Mouse (Mus musculus) adrenal gland, adult 2 months (tissue): ENCODE measurements around the gene Nfib. TPM values are rescaled to one million over a fixed set of nuclear protein-coding genes. Genes with fewer than 3 reads are reported as not detected.

Experiments used
- DNase-seq: peaks from one replicate; pipeline ENCODE4 v3.0.0; 2021
- polyA plus RNA-seq: library from polyadenylated mRNA; depleted of rRNA; stranded (reverse); fragments of >200 nt; gene quantifications from 2 replicates; pipeline ENCODE4 v1.2.3, GENCODE M21; 2012
- total RNA-seq, 2 experiments: library from RNA; stranded (reverse); gene quantifications; 2 replicates each; pipeline ENCODE4 v1.2.3; 2021

Gene Nfib
- total and polyA plus RNA-seq, 3 experiments, result 19.6 to 86.3 (median 84.1) TPM

DNA sequence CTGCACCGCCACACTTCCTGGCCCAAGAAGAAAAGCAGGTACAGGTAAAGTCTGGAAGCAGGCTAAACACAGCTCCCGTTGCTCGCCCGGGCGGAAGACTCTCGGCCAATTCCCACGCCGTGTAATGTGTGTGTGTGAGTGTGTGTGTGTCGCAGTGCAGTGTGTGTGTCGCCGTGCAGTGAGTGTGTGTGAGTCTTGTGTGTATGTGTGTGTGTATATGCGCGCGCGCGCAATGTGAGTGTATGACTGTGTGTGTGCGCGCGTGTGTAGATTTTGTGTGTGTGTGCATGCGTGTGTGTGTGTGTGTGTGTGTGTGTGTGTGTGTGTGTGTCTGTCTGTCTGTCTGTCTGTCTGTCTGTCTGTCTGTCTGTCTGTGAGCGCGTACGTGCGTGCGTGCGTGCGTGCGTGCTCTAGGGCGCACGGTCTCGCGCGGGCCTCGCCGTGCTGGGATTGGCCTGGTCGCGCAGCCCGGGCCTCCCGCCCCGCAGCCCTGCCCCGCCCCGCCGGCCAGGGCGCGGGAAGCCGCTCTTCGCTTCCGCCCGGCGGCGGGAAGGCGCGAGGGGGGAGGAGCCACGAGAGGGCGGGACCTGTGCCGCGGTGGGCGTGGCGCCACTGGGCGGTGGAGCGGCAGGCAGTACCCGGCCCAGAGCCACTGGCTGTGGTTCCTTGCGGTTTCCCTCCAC lies 192.7 kb downstream of the Nfib start:
- DNase-seq, result peak; percentile 99

DNA sequence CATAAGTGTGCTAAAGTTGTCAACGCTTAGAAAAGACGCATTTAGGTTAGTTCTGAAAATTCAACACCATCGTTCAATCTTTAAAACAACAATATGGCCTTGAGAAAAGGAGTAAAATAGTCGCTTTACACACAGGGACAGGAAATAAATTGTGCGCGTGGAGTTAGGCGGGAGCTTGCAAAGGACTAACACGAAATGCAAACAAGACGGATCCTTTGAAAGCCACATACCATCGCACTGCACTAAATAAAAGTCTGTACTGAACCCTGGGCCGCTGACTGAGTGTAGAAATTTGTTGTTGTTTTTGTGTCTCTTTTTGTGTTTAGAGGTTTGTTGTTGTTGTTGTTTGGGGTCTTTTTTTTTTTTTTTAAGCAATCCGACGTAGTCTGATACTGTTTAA lies 193.2 kb downstream of the Nfib start:
- DNase-seq, result no peak

DNA sequence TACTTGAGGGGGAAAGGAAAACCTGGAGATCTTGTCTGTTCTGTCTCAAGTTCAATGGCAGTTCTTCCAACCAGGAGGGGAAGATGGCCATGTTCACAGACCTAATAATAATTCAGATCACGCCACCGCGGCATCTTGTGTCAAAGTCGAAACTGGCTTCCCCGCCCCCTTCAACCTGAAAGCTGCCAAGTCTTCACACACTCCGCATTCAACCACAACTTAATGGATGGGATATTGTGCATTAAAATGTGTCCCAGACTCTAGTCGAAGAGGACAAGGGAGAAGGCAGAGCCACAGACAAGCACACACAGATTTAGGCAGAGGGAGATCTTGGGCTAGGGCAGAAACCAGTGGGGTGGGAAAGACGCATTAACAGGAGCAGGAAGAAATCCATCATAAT lies 194.0 kb downstream of the Nfib start:
- DNase-seq, result peak; percentile 73

DNA sequence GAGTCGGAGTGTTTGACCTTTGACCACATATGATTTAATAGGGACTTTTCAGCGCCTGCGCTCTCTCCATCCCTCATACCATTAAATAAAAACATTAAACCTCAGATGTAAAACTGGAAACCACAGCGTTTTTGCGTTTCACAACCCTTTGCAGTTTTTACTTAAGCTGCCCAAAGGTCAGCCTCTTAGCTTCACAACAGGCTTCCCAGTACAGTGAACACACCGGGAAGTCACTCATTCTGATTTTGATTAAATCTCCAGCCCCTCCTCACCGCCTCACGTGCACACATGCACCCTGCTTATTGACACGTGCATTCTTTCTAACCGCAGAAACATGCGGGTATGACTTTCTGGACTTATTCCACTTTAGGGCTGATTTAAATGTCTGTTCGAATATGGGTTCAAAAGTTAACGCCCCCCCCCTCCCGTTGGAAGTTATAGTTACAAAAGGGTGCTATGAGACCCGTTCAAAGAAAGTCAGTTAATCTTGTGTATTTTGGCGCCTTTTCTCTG lies 194.5 kb downstream of the Nfib start:
- DNase-seq, result peak; percentile 67

DNA sequence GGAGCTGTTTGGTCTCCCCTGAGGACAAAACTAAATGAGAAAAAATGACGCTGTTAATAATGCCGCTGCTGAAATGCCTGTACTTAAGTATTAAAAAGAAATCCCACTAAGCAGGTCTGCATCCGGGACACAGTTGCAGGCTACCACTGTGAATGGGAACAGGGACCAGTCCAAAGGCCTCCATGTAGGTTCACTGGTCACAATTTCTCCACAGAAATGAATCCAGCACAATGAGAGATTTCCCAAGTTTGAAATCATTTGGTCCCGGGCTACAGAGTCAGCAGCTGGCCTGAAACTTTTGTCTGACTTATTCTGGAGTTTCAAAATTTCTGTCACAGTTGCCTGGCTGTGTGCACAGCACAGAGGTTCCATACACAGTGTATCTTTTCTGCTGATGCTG lies 195.8 kb downstream of the Nfib start:
- peak; percentile 45 for DNase-seq

DNA sequence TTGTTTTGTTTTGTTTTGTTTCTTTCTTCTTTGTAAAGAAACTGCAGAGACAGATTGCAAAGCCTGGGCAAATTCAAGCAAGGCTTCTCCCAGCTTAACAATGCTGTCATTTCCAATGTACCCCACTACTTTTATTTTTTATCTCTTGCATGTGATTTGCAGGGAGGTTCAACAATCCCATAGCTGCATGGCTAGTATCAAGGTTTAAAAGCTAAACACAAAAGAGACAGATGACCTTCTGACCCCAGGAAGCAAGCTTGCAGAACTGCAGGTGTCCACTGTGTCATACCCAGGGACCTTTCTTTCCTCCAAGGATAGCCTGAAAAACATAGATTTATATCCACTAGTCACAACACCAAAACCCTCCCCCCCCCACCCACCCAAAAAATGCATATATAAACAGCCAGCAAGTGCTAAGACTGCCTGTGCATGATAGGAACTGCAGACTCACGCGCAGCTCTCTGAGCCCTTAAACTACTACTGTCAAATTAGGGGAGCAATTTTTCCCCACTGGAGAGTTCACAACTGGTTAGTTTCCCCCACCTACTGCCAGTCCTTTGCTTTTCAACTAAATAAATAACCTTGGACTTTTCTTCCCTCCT lies 196.3 kb downstream of the Nfib start:
- no peak for DNase-seq

DNA sequence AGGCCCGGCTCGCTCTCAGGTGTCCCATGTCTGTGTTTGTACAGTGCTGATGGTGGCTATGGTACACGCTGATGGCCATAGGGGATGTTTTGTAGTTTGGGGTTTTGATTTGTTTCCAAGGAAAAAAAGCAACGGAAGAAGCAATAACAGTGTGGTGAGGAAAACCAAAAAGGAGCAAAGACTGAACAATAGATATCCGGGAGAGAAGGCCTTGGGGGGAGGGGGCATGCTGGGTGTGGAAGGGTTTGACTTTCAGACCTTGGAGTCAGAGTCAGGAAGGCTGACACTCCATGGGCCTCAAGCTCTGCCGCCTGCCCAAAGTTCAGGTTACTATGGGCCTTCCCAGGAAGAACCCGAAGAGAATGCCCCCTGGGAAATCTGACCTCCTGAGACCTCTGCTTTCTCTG lies 197.3 kb downstream of the Nfib start:
- DNase-seq, result peak; percentile 68

DNA sequence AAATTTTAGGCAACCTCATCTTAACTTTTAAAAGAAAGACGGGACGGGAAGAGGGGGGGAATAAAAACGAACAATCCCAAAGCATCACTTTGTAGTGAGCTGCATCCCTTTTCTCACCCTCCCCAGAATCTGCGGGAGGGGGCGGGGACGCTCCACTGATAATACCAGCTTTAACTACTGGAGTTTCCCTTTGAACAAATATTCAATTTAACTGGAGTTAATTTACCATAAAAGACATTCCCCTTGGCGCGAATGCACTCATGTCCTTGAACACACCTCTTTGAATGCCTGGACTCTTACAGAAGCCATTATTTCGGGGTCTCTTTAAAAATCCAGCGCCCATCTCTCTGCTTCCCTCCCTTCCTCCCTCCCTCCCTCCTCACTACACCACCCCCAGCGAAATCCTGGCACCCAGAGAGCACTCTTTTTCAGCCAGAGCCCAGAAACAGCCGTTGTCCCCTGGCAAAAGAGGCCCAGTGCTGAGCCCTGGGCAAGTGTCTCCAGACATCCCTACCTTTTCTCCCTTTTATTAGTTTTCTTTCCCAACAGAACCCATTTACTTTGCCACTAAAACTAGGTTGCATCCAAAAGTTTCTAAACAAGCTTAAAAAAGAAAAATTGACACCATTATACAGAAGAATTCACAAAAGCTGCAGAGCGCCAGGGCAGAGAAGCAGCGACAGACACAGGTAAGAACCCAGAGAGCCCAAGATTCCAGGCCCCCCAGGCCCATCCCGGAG lies 197.8 kb downstream of the Nfib start:
- DNase-seq, result peak; percentile 79

DNA sequence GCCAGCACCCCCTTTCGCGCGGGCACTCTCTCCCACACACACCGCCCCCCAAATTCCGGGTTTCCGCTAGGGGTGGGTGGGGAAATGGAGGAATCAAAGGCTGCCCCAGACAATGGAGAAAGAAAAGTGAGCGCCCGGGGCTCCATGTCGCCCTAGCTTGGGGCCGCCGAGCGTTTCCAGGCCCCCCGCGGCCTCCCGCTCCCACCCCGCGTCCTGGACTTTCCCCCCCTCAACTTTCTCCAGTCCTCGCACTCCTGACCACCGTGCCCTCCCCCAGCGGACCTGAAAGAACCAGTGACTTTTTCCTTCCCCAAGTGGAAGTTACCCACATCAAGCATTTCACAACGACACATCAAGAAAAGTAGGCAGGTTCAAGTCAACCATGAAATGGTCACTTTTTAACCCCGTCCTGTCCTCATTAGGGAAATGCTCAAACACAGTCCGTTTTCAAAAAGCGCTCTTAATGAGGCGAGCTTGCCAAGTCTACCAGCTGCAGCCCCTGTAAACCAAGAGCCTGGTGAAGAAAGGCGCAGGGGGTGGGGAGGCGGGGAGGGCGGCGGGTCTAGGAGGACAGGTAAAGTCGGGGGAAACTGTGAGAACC lies 198.7 kb downstream of the Nfib start:
- peak; percentile 85 for DNase-seq

DNA sequence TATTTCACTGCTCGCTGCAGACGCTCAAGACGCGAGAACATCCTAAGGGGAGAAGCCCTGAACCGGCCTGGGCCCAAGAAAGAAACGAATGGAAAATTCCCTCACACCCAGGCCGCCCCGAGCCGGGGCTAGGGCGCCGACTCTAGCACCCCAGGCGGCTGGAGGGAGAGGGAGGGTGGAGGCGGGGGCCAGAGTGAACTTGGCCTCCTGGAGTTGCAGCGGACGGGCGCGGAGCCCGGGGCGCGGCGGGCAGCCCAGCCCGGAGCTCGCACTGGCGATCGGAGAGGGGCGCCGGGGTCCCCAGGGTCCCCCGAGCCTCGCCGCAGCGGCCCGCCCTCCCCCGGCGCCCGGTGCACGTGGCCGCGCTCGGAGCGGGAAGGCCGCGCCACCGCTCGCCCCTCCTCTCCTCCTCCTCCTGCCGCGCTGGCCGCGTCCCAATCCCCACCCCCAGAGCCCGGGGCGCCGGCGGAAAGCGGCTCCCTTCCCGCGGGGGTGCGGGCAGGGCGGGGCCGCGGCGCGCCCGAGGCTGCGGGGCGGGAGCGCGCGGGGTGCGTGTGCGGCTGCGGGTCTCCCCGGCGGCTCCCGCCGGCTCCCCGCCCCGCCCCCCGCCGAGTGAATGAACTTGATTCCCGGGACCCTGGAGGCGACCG lies 199.3 kb downstream of the Nfib start:
- DNase-seq, result peak; percentile 97

DNA sequence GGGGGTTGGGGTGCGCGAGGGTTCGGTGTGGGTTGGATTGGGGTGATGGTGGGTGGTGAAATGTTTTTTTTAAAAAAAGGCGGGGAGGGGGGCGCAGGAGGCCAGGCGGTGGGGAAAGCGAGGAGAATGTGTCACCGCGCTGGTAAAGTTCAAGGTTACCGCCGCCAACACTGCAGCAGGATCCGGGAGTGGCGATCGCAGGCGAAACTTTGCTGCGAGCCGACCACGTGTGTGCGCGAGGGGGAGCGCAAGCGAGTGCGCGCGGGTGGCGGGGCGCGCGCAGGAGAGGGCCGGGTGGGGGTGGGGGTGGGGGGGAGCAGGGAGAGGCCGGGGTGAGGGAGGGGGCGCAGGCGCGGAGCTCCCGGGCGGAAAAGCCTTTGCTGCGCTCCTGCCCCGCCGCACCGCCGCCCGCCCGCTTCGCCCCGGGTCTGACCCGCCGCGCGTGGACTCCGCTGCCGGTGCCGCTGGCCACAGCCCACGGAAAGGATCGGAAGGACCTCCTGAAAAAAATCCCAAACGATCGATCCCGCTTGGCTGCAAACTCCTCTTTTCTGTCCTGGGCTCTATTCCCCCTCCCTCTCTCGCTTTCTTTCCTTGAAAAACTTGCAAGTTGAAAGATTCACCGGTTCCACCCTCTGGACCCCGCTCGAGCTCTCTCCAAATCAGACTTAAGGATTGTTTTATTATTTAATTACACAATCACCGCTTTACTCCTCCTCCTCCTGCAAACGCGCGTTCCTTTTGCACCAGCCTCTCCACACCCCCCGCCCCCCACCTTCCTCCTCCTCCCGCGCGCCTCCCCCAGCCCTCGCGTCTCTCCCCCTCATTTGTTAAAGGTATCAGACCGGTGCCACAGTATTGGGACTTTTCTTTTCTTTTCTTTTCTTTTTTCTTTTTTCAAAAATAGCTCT lies 200.2 kb downstream of the Nfib start:
- DNase-seq, result peak; percentile 90

DNA sequence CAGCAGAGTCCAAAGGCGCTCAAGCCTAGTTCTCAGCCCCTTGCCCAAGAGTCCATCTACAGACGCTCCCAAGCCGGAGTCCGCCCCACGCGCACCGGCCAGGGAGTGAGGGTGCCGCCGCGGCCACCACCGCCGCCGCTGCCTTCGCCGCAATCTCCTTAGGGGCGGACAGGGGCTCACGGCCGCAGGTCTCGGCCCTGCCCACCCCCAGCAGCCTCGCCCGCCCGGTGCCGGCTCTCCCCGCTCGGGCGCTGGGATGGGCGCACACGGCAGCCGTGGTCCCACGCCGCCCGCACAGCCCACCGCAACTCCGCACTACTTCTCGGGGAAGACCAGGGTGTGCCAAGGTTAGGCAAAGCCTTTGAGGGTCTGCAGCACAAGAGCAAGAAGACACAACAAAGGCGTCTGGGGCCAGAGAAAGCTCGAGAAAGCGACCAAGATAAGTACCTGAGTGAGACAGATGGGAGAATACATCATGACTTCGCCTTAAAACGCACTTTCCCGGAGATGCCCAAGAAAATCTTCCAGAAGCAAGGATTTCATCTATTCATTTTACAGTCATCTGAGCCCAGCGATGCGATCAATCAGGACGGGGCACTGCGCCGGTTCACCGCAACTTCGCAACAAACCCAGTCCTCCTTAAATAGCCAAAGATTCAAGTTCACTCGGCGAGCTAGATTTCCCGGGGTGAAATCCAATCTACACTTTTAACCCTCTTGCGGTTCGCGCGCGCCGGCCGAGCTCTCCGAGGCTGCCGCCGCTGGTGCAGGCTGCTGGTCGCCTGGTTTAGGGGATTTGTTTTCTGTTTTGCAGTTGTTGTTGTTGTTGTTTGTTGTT lies 201.0 kb downstream of the Nfib start:
- DNase-seq, result peak; percentile 68

DNA sequence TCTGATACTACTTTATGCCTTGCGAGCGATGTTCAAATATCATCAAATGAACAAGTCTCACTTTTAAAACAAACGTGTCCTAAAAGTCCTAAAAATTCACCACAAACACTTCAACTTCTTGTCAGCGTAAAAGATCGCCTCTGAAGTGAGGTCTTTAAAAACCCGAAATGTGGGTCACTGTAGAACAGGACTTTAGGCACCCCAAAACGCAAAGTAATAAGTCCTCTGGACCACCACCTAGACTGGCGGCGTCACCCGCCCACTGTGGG lies 201.6 kb downstream of the Nfib start:
- no peak for DNase-seq

DNA sequence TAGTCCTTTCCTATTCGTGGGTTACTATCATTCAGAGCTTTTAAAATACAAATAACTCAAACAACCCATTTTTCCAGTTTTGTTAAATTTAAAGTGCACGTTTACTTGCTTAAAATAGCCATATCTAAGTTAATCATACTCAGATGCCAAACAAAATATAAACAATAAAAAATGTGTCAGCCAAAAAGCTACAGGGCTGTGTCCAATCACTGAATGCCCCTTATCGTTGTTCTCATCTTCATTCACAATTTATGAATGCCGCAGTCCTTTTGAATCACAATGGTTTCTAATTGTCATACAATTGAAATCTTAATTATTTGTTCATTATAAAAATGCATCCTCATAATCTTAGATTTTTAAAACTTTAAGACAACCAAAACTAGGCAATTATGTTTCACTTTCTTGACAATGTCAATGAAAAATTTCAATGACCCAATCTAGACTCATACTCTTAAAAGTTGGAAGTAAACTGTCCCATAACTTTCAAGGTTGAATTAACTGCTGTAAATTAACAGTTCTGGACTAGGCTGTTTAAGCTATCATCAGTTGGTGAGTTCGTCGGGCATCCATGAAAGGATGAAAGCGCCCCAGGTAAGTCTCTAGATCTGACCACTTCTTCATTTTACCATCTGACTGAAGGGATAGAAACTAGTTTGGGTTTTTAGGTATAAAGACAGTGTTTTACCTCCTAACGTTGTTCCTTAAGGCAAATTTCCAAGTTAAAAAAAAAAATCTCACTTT lies 202.1 kb downstream of the Nfib start:
- DNase-seq, result no peak

DNA sequence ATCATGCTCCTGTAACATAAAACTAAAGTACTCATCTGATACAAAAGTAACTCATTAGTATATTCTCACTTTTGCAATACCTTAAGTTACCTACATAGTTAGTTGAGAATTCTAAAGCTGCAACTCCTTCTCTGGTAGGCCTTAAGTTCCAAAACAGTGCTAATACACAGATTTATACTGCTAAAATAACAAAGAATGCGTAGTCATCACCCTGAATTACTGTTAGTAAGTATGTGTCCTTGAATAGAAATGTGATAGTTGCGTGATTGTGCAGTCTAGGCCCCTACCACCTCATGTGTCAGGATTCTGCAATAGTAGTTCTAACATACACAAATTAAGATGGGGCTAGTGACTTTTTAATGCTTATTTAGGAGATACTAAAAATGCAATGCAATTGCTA lies 202.9 kb downstream of the Nfib start:
- DNase-seq, result no peak

DNA sequence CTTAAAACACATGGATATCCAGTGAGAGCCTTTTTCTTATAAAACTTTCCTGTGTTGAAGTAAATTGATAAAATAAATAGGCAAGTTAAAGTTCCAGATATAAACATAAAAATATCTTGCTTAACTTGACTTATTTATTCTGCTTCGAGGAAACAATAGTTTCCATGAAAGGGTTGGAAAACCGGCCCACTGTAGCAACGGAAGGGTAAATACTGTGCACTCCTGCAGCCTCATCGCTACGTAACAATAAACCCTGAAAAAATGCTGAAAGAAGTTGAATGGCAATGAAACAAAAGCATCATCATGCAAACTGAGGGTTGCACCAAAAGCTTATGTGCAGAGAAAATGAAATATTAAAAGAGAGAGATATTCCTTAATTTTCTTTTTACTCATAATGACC lies 203.5 kb downstream of the Nfib start:
- no peak for DNase-seq

DNA sequence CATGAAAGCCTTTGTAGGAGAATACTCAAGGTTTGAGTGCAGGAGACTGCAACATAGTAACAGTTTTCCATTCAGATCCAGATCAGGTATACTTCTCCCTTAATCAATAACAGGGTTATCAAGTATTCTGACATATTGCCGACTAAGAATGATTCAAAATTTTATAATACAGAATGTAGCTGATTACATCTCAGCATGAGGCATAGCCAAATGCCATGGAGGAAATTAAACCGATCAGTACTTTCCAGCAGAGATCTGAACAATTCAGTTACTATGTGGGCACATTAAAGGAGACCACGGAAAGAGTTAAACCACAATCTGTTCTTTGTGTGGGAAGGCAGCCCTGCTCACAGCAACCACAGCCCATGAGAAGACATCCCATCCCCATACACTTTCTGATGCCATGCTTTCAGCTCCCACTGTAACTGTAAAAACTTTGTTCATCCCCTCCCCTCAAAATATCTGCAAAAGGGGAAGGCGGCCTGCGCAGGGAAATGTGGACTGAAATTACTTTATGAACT lies 204.9 kb downstream of the Nfib start:
- no peak for DNase-seq

DNA sequence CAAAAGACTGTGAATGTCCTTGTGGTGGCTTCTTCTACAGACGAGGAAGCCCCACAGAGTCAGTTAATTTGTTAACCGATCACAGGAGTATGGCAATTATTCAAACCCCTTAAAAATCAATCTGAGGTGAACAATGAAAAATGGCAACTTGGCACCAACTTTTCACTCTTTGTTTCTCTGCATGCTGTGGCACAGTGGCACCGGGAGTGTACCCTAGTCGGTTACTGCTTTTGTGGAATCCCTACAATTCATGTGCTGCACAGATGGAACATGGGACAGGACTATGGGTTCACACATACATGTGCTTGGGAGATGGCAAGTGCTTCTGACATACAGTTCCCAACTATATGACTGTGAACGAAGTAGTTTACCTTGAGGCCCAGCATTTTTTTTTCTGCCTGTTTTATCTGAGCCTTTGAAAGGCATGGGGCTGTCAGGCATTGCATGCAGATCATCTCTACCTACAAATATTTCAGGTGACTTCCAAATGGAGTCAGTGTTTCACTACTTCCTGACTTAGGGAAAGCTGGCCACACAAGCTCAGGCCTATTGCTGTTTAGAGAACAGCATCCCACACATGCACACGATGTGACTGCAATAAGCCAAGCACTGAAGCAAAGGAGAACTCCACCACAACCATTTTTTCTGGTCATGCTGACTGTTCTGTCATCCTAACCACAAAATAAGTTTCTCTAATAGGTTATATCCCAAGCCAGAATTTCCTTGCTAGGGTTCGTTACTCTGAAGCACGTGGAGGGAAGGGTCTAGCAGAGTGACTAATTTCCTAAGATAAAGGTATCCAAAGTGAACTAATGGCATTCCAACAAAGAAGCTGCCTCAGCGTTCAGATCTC lies 205.6 kb downstream of the Nfib start:
- DNase-seq, result no peak

DNA sequence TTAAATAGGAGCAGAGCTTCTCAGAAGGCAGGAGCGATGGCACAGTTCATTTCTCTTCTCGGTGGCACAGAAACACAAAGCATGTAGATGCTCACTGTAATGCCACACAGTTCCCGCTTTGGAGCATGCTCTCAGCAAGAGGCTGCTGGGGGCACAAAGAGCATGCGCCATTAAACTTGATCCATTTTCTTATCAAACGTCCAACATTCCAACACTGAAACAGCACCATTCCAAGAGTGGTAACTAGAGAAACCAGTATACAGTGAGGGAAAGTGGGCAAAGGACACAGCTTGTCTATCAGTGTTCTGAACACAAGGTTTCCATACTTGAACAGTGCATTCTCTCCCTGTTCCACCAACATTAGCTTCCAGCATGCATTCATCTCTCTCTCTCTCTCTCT lies 206.3 kb downstream of the Nfib start:
- DNase-seq, result no peak
